Mouse (Mus musculus) myocyte (in vitro differentiated cells): ENCODE measurements around the gene Ctsll3.

Experiments used
- CEBPB ChIP-seq: IDR thresholded peaks from 2 replicates; pipeline ENCODE4 v1.6.1; 2011; ENCODE audit warnings: mild to moderate bottlenecking, moderate library complexity; ENCODE audit not compliant: poor library complexity, insufficient read depth, severe bottlenecking
- E2F4 ChIP-seq: IDR thresholded peaks from one replicate; pipeline ENCODE4 v1.6.1; 2011; ENCODE audit warnings: mild to moderate bottlenecking, control low read depth, moderate library complexity; ENCODE audit not compliant: insufficient read depth
- MAX ChIP-seq: IDR thresholded peaks from one replicate; pipeline ENCODE4 v1.6.1; 2011; ENCODE audit warnings: low read depth, mild to moderate bottlenecking, control low read depth
- MYOD1 ChIP-seq, 3 experiments: IDR thresholded peaks; one replicate each; pipeline ENCODE4 v1.6.1; 2011; ENCODE audit warnings: control low read depth in 2 of 3, low read depth in 2 of 3, mild to moderate bottlenecking in 2 of 3, moderate library complexity in 1 of 3; ENCODE audit not compliant: insufficient read length in 2 of 3, control insufficient read depth in 1 of 3
- POLR2A ChIP-seq: IDR thresholded peaks from one replicate; pipeline ENCODE4 v1.6.1; 2011; ENCODE audit warnings: low read depth, mild to moderate bottlenecking, control low read depth, moderate library complexity; ENCODE audit not compliant: insufficient read length
- POLR2AphosphoS2 ChIP-seq: IDR thresholded peaks from one replicate; pipeline ENCODE4 v1.6.1; 2011; ENCODE audit warnings: low read depth, control low read depth; ENCODE audit not compliant: insufficient read length
- SRF ChIP-seq: IDR thresholded peaks from one replicate; pipeline ENCODE4 v1.6.1; 2011; ENCODE audit warnings: low read depth; ENCODE audit not compliant: control insufficient read depth, insufficient read length
- TCF12 ChIP-seq: IDR thresholded peaks from one replicate; pipeline ENCODE4 v1.6.1; 2011; ENCODE audit warnings: mild to moderate bottlenecking, control low read depth; ENCODE audit not compliant: poor library complexity, insufficient read depth, severe bottlenecking
- TCF3 ChIP-seq: IDR thresholded peaks from one replicate; pipeline ENCODE4 v1.6.1; 2011; ENCODE audit warnings: low read depth, control low read depth; ENCODE audit not compliant: insufficient read length
- USF1 ChIP-seq: IDR thresholded peaks from one replicate; pipeline ENCODE4 v1.6.1; 2011; ENCODE audit warnings: low read depth, mild to moderate bottlenecking, control low read depth, moderate library complexity

GRCm38 (mm10) chr13:60820486-60821175 lies 18.0 kb upstream of the Ctsll3 start:
- no peak for TF ChIP-seq POLR2A
- TF ChIP-seq POLR2AphosphoS2 = no peak
- no peak for TF ChIP-seq TCF3
- TF ChIP-seq USF1 = no peak
- no peak for TF ChIP-seq MAX
- TF ChIP-seq CEBPB = no peak
- no peak for TF ChIP-seq TCF12
- no peak for TF ChIP-seq MYOD1 (IDR thresholded peaks at IDR 0.05; ENCODE audit: control insufficient read depth in 1 of 3, insufficient read length in 2 of 3, low read depth in 2 of 3)
- no peak for TF ChIP-seq SRF
- no peak for TF ChIP-seq E2F4
